Mouse (Mus musculus) gastrocnemius, adult 2 months (tissue): ENCODE data around the gene Rap2a. TPM values are rescaled to one million over a fixed set of nuclear protein-coding genes. Genes with fewer than 3 reads are reported as not detected.

Experiments used
- DNase-seq: peaks from one replicate; pipeline ENCODE4 v3.0.0; 2022
- H3K27ac ChIP-seq: fragments of 200-600 bp; 2 replicates; pipeline ENCODE4 v1.8.1; 2022; ENCODE audit warnings: mild to moderate bottlenecking
- H3K4me3 ChIP-seq: fragments of 200-600 bp; 2 replicates; pipeline ENCODE4 v1.8.1; 2022; ENCODE audit warnings: mild to moderate bottlenecking, moderate library complexity
- CTCF ChIP-seq: fragments of 200-600 bp; IDR thresholded peaks from 2 replicates; pipeline ENCODE4 v1.8.1; 2022; ENCODE audit warnings: antibody characterized with exemption, mild to moderate bottlenecking, moderate library complexity
- intact Hi-C: fragments of 180-260 bp; cut with DNase I; formaldehyde crosslinking; loops from one replicate; pipeline ENCODE4 v1.15.1; 2025
- total RNA-seq, 2 experiments: library from RNA; stranded (reverse); gene quantifications; 2 replicates each; pipeline ENCODE4 v1.2.3; 2021

The Rap2a gene
- total RNA-seq, 2 experiments from 2014 or later = 3.2 to 3.8 TPM

DNA sequence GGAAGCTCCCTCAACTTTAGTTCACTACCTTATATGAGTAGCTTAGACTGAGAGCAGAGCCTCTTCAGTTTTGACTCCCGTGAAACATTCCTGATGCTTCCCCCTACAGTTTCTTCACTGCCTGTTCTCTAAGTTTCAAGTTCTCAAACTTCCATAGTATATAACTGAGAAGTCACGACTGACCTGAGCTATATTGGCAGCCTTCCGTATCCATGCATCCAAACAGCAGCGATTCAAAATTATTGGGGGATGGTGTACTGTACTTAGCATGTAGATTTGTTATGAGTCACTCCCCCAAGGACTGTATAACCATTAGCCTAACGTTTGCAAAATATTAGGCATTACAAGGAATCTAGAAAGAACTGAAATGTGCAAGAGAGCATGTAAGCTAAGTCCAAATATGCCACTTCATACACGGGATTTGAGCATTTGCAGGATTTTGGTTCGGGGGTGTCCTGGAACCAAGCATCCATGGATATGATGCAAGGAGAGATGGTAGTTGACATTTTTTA lies 2.0 kb upstream of the Rap2a start:
- no peak for TF ChIP-seq CTCF
- H3K27ac ChIP-seq = no peak overlapping the region
- intact Hi-C loops = loop anchor here (10.0 kb wide), 1 partner anchor 439 kb away; the partner anchor contains the start of gene Ipo5
- no peak for DNase-seq
- H3K4me3 ChIP-seq = peak overlapping the region; percentile 76

- peak overlapping the region; percentile 76 for H3K4me3 ChIP-seq
- DNase-seq = peak; percentile 98
- TF ChIP-seq CTCF = no peak
- H3K27ac ChIP-seq = peak overlapping the region; percentile 100
- intact Hi-C loops = loop anchor here (10.0 kb wide), 1 partner anchor 437 kb away; the partner anchor contains the start of gene Ipo5
These were observed 809 bp upstream of the Rap2a start for GRCm38 (mm10) chr14:120477288-120477981.

- DNase-seq = no peak
- intact Hi-C loops = loop anchor here (10.0 kb wide), 1 partner anchor 436 kb away; the partner anchor contains the start of gene Ipo5
- peak overlapping the region; percentile 100 for H3K27ac ChIP-seq
- TF ChIP-seq CTCF = no peak
- H3K4me3 ChIP-seq = peak overlapping the region; percentile 76
These were observed 547 bp downstream of the Rap2a start for GRCm38 (mm10) chr14:120478641-120479341.

DNA sequence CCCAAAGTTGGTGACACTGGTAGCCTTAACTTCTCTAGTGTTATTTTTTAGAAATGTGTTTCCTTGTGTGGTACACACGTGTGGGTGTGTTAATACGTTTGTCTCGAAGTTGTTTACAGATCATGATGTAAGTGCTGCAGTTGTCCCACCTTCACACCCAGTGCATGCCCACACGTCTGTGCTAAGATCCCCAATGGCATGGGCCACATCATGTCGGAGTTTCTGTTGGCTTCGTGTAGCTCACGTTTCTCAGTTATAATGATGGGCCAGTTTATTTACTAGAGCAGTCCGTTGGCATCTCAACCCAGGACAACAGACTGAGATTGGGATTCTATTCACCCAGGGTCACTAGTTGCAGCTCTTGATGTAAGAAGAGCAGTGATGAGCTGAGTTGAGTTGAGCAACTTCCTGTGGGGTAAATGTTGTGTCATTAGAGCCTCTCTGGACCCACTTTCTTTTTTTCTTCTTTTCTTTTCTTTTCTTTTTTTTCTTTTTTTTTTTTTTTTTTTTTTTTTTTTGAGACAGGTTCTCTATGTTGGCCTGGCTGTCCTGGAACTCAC lies 2.2 kb downstream of the Rap2a start:
- Histone ChIP-seq H3K27ac (no peak overlapping the region), H3K4me3 (peak overlapping the region; percentile 76)
- no peak for TF ChIP-seq CTCF
- DNase-seq = no peak
- intact Hi-C loops = no loop called here

GRCm38 (mm10) chr14:120480927-120481326 lies 2.7 kb downstream of the Rap2a start:
- intact Hi-C loops = no loop called here
- no peak for DNase-seq
- H3K4me3 ChIP-seq = peak overlapping the region; percentile 39
- H3K27ac ChIP-seq = no peak overlapping the region
- no peak for TF ChIP-seq CTCF

DNA sequence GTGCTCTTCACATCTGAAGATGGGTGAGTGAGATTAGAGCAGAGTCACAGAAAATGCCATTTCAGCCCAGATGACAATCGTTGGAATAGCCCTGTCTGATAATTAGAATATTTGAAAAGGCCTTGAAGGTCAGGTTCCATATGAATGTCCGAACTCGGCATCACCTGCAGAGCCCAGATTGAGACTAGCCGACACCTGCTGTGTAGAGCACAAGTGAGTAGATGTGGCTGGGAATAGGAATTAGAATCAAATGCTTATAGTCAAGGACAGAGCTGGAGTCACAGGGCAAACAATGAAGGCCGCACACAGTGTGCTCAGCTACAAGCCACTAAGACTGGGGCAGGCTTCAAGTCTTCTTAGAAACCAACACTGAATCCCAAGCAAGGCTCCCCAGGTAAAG lies 6.3 kb downstream of the Rap2a start:
- TF ChIP-seq CTCF = no peak
- intact Hi-C loops = no loop called here

DNA sequence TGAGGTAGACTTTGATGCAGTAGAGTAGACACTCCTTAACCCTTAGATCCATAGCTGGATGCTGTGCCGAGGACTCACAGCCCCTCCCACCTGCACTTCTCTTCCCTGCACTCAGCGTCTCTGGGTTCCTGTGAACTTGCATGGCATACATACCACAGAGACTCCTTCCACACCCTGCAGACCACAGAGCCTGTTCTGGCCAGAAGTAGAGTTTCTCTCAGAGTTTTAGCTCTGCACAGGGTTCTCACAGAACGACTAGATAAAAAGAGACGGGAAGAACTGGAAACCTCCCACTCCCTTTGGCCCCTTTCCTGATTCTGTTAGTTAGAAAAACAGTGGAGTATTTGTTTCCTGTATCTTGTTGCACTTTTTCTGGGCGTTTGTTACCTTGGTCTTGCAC lies 18.0 kb downstream of the Rap2a start:
- Histone ChIP-seq H3K4me3 (no peak overlapping the region), H3K27ac (0 out of 2 replicates have a peak overlapping the region, but pooled peaks have one; percentile 8)
- intact Hi-C loops = no loop called here
- DNase-seq = no peak
- no peak for TF ChIP-seq CTCF

More for the DNA sequence above, 6.3 kb downstream of the Rap2a start:
- no peak overlapping the region for H3K4me3 ChIP-seq
- no peak for DNase-seq
- no peak overlapping the region for H3K27ac ChIP-seq

- no peak overlapping the region for H3K4me3 ChIP-seq
- no peak for DNase-seq
- TF ChIP-seq CTCF = no peak
- intact Hi-C loops = no loop called here
- 0 out of 2 replicates have a peak overlapping the region, but pooled peaks have one; percentile 8 for H3K27ac ChIP-seq
These were observed 18.6 kb downstream of the Rap2a start for GRCm38 (mm10) chr14:120496827-120497226.

DNA sequence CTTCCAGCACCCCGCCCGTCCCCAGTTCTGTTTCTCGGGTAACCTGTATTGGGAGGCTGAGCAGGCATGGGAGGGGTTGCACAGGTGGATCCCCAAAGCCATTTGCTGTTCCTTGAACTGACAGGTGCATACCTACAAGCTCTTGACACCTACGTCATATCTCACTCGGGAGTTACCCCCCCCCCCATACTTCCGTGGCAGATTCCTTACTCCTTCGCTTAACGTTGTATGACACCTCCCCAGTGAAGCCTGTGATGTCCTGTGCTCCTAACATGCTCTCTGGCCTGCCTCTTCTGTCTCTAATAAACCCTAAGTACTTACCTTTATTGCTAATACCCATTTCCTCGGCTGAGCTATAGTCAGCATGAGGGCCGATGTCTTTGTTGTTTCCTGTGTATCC lies 20.9 kb downstream of the Rap2a start:
- no peak for TF ChIP-seq CTCF
- intact Hi-C loops = no loop called here
- Histone ChIP-seq H3K27ac (no peak overlapping the region), H3K4me3 (no peak overlapping the region)
- no peak for DNase-seq

- no peak for TF ChIP-seq CTCF
- intact Hi-C loops = no loop called here
- Histone ChIP-seq H3K27ac (peak overlapping the region; percentile 31; the same call in 1 of the 2 replicates), H3K4me3 (no peak overlapping the region)
- DNase-seq = no peak
These were observed 21.4 kb downstream of the Rap2a start for GRCm38 (mm10) chr14:120499601-120500000.

- intact Hi-C loops = no loop called here
- TF ChIP-seq CTCF = no peak
- DNase-seq = no peak
- Histone ChIP-seq H3K27ac (peak overlapping the region; percentile 31; the same call in 1 of the 2 replicates), H3K4me3 (no peak overlapping the region)
These were observed 21.8 kb downstream of the Rap2a start for GRCm38 (mm10) chr14:120500021-120500560.

DNA sequence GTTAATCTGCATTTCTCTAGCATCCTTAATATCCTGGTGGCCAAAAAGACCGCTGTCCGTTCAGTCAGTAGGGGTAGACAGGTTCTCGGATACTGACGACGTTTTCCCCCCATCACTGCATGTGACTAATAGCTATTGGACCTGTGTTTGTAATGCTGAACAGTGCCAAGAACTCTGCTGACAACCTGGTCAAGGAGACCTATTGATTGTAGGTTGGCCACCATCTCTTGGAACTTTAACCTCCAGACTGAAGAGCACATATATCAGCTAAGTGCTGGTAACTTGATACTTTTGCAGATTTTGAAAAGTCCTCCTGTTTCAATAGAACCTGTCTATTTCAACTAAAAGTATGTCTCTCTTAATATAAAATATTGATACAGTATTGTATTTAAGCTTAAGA lies 22.5 kb downstream of the Rap2a start:
- TF ChIP-seq CTCF = no peak
- intact Hi-C loops = no loop called here
- H3K4me3 ChIP-seq = no peak overlapping the region

More for the DNA sequence above, 22.5 kb downstream of the Rap2a start:
- DNase-seq = no peak
- no peak overlapping the region; the same call in 1 of the 2 replicates for H3K27ac ChIP-seq
